Mouse (Mus musculus): ENCODE data around the gene Primpol.
A peak's percentile ranks its signal among the peaks of the same experiment; 100 is the strongest.

Gene Primpol

DNA sequence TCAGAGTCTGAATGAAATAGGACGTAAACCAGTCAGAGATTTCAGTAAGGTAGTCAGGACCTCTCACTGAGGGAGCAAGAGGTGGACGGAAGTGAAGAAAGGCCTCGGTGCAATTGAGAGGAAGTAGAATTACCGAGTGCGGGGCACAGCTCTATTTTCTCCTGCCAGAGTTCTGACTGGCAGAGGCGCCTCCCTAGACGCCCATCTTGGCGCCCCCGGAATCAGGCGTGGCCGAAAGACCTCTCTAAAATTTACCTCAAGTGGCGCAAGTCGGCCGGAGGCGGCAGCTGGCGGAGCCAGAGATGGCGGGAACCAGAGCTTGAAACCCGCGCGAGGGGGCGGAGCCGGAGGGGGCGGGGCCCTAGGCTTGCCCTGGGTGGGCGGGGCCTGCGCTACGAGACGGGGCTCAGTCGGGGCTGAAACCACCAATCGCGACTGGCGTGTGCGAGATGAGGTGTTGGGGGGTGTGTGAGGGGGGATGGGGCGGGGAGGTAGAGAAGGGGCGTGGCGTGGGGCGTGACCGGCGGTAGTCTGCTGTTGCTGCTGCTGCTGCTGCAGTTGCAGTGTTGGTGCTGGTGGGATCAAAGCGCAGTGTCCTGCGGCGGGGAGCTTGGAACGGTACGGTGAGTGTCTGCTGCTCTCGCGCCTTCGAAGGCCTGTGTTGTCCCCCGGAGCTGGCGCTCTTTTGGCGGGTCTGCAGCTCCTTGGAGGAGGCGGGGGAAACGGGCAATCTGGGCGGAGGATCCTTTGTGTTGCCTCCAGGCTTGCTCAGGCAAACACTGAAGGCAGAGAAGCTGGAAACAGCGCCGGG is at the start of gene Primpol, which contains the start of gene Casp3:
TSS of gene Primpol (minus strand) at position 334 of the 811 bp plus-strand sequence.
TSS of gene Casp3 (plus strand) at position 413 of the 811 bp plus-strand sequence.
- peak; percentile 93 for DNase-seq (ENCODE audit: low spot score)

DNA sequence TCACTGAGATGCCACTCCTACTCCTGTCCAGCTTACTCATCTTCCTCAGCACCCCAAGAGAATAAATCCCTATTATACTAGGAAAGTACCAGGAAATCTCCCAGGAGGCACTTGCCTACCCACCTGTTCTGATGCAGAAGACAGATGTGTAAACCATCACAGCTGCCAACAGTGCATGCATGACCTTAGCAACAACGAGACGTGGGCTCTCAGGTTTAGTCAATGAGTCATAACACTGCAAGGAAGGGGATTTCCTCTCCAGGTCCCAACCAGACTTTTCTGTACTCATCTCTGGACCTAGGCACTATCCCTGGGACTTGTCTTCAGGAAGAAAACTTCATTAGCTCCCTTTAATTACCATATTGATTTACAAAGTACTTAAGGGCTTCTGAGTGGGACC is 38.9 kb upstream of the Primpol start:
- DNase-seq (ENCODE audit: low spot score): no peak

DNA sequence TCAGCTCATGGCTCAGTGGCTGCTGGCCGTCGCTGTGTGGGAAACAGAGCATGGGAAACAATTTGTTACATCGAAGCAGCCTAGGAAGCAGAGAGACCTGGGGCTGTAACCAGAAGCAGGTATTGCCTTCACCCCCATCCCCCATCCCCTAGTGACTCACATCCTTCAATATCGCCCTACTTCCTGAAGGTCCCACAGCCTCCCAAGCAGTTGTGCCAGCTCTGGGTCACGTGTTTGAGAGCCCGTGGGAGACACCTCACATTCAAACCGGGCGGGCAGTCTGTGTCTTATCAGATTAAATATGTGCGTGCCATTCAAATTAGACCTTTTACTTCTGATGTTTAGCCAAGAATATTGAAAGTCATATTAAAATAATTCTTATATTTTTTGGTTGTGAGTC is 34.9 kb upstream of the Primpol start:
- no peak for DNase-seq (ENCODE audit: low spot score)

DNA sequence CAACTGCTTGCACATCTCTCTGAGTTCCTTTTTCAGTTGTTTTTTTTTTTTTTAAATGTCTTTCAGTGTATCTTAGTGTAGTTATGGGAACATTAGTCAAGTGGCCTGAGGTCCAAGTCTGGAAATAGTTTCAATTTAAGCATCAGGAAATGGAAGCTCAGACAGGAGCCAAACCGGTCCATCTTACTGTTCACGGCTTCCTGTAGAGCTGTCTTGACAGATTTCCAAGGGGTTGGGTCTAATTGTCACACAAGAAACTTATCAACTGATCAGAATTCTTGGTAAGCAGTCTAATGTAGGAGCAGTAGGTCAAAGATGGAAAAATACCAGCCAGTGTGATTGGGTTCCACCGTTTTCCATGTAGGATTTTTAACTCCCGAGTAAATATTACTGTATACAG is 31.4 kb upstream of the Primpol start:
- DNase-seq (ENCODE audit: low spot score): no peak

DNA sequence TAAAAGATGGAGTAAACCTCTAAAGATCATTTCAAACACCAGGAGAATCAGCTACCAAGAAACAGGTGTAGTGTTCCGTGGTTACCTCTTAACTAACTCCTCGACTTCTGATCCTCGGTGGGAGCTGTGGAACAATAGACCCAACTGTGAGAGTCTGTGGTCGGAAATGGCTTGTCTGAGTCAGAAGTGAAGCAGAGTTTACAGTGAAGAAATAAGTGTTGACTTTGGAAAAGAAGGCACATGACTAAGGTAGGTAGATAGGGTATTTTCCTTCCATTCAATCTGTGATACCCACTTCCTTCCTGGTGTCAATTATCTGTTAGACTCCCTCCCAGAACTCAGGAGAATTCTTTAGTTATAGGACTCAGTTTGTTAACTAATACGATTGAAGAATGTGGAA is 24.3 kb upstream of the Primpol start:
- DNase-seq (ENCODE audit: low spot score): peak; percentile 5

DNA sequence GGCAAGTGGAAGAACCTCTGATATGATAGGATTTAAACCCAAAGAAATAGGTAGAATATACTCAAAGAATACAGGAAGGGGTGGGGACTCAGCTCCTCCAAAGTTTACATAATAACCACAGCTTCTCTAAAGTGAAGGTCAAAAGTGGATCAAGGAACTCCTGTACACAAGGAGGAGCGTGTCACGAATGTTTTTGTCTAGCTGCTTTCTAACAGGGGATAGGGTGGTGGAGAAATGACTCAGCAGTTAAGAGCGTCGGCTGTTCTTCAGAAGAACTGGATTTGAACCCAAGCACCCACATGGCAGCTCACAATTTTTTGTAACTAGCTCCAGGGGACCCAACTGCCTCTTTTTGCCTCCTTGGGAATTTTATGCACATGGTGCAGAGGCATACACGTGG is 22.8 kb upstream of the Primpol start:
- DNase-seq (ENCODE audit: low spot score): no peak

DNA sequence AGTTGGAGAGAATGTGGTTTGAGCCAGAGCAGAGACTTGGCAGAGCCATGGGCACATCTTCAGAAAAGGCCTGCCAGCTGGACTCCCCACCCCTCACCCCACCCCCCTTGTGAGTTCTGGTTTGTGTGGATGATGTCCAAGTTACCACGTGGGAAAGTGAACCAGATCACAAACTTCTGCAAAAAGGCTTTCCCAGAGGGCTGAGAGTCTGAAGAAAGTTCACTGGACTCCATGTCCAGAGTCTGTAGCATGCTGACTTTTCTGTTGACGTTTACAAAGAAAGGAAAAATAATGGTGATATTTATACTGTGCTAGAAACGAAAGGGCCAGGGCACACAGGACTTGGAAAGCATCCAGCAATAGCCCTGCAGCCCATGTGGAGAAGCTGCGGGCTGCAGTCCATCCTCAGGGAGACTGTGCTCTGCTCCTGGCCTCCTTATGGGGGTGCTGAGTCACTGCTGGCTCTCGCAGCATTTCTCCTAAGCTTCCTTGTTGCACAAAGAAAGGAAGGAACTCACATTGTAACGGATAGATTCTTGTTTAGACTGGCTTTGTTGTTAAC is 22.1 kb upstream of the Primpol start:
- DNase-seq (ENCODE audit: low spot score): no peak

DNA sequence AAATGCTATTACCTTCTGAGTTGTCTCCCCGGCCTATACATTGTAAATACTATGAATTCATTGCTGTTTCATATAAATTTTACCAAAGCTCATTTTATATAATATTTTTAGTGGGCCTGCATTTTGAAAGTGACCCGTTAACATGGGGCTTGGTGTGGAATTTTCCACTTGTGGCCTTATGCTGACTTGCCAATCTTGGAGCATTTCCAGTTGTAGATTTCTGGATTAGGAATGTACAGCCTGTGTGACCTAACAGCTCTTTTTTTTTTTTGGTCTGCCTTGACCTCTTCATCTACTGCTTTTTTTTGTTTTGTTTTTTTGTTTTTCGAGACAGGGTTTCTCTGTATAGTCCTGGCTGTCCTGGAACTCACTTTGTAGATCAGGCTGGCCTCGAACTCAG is 13.9 kb upstream of the Primpol start:
- no peak for DNase-seq (ENCODE audit: low spot score)

DNA sequence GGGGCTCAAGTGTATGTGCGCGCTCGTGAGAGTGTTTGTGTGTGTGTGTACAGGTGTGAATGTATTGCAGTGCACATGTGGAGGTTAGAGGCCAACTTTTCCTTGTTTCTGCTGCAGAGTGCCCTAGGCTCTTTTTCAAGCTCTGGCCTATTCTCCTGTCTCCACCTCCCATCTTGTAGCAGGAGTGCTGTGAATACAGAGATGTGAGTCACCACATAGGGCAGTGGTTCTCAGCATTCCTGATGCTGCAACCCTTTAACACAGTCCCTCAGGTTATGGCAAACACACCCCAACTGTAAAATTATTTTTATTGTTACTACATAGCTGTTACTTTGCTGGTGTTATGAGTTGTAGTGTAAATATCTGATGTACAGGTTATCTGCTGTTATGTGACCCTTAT is 13.4 kb upstream of the Primpol start:
- DNase-seq (ENCODE audit: low spot score): no peak

DNA sequence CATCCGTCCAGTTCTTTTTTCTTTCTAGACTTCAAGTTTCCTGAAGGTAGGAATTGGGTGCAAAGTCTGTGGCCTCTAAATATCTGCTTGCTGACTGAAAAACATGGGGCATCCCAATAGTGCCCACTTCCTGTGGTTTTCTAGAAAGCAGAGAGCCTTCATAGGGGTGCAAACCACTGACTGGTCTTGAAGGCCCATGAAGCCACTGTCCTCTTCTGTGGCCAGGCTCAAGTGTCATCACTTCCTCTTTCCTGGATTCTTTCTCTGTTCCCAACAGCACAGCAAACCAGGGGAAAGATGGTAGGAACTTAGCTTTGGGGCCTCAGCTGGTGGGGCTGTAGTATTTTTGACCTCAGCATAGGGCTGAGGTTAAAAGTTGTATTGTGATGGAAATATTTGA is 11.6 kb upstream of the Primpol start:
- DNase-seq (ENCODE audit: low spot score): no peak

DNA sequence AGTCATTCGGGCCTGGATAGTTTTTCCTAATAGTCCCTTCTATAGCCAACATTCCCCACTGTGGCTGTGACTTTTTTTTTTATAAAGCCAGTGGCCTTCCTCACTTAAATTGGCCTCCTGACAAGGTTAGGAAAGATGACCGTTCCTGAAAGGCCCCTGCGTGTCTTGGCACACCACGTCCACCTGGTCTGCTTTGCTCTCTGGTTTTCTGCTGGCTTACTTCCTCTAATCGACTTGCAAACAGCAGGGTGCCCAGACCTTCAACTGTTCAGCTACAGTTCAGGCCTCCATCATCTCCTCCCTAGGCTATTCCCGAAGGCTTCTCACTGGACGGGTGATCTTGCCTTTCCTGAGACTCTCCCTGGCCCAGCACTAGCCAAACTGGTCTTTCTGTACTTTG is 10.9 kb upstream of the Primpol start:
- no peak for DNase-seq (ENCODE audit: low spot score)

DNA sequence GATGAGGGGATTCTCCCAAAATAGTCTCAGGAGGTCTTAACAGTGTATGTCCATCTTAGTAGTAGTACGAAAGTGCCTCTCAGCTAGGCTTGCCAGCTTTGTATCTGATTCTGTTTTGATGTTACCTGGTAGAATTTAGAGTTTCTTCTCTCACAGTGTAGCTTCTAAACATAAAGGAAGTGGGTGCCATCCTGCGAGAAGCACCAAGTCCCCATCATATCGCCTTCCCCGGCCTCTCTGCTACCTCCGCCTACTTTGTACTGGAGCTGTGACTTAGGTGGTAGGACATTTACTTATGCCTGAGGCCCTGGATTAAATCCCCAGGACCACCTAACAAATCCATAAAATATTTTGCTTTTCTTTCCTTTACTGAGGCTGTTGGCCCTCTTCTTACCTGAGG is 9.6 kb upstream of the Primpol start:
- no peak for DNase-seq (ENCODE audit: low spot score)

DNA sequence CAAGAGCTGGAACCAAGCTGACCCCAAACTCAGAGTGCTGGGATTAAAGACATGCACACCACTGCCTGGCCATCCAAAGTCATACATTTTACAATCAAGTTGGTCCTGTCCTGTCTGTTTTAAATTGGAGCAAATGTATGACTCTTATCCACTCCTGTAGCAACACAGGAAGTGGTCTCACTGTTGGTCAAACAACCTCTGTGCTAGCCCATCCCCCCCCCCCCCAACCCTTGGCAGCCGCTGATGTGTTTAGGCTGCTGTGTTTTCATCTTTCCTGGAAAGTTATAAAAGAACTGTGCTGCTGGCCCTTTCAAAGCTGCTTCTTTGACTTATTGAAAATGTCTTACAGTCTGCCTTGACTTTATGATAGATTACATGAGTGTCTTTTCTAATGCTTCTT is 8.2 kb upstream of the Primpol start:
- no peak for DNase-seq (ENCODE audit: low spot score)

DNA sequence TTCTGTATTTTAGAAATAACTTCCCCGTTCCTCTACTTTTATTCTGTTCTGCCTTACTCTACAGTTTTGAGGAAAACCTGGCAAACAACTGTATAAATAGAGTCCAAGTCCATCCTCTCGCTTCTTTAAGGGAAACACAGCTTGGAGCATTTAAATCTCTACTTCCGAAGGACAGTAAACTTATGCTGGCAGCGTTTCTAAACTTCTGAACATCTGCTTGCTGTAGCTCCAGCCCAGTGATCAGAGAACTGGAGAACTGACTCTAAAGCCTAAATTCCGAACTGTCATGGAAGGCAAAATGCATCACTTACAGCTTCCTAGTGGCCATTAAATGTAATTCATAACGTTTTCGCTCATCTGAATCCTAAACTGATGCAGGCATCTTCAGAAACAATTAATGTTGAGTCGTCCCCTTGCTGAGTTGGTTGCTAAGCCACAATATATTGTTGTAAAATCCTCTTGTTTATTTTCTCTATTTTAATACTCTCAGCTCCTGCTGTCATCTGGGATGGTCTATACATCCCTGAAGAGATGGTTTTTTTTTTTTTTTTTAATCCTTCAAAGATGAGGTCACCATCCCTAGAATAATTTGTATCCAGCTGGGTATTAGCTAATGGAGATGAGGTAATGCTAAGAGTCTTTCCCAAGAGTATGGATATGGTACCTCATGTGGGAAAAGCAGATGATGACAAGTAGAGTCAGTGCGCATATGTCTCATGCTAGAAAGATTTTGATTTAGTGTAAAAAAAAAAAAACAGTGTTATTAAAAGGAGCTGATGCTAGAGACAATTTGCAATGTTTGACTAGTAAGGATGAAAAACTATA is 5.6 kb upstream of the Primpol start:
- DNase-seq (ENCODE audit: low spot score): no peak

DNA sequence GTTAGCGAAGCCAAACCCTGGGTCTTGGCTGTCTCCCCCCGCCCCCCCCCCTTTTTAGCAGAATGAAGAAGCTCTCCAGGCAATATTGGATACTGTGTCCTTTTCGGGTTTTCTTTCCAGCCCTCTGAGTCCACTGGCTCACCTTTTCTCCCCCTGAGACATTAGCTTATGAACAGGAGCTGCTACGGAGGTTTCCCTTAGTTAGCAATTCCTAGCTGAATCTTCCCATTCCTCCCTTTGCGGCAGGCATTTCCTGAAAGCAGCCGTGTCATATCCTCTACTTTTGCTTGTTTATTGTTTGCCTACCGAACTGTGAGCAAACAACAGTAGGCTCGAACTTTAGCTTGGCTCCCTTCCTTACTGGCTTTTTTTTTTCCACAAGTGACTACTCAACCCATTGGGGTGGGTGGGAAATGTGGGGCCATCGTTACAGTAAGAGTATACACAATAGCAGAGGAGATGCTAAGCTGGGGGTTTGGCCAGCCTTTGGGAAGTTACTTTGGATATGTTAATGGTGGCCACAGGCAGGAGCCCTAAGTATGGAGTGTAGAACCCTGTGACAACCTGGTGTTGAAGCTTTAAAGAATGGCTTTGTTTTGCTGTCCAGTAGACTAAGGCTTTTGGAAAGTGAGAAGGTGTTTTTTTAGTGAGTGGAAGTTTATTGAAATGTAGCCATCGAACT is 1.8 kb upstream of the Primpol start:
- DNase-seq (ENCODE audit: low spot score): no peak

DNA sequence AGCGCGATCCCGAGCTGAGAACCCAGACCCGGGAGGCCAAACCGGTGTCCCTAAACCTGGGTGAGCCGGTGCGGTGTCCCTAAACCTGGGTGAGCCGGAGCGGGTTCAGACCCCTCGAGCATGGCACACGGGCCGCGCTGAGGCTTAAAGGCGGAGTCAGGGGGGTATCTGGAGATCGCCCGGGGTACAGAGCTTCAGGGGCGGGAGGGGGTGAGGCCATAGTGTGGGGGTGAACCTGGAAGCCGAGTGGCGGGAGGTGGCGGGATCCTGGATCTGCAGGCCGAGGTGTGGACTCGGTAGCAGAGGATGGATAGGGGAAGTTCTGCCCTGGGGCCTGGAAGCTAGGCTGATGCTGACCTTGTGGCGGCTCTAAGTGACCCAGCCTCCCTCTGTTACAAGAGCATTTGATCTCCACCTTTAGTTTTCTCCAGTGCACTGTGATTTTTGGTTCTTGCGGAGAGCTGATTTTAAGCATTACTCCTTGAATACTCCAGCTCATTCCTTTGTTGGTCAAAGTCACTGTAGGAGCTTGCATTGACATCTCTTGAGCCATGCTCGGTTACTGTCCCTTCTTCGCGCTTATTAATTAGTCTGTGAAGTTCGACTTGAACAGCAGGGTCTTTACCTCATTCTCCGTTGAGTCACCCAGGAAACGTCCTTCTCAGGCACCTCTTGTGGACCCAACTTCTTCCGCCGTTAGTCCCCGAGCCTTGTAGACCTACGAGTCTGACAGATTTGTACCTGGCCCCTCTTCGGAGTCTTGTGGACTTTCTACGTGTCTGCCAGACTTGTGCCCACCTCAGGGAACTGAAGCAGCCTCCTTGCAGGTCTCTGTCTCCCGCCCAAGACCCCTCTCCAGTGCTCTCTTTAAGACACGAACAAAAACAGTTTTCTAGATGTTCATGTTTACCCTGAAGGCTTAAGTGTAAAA is 943 bp upstream of the Primpol start:
- peak; percentile 12 for DNase-seq (ENCODE audit: low spot score)

DNA sequence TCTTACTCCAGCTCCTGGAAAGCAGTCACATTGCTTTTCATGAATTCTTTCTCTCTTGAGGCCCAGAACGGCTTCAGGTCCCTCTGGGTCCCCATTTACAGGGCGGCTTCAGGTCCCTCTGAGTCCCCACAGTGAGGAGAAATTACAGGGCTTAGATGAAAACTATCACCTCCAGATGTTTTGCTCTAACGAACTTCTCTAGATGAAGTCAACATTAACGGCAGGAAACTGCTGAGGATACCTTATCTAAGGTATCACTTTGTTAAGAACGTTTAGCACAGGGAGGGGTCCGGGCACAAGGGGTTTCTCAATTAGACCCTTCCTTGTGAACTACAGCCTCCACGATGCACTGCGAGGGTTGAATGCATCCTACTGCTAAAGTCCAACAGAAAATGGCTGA is 1.1 kb downstream of the Primpol start:
- no peak for DNase-seq (ENCODE audit: low spot score)

DNA sequence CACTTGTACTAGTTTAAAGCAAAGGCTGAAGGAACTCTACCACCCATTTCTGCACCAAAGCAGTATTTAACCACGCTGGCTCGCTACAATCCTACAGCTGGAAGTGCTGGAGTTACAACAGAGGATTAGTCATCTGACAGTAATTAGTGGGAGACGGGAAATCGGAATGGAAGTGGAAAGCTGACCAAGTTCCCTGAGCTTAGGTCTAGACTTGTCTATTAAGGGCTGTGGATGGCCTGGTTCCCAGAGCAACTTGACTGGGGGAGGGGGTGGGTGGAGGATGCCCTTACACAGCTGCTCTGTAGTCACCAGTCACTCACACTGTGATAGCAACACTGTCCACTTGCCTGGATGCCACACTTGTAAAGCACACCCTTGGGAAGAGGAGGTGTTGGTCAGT is 3.6 kb downstream of the Primpol start:
- DNase-seq (ENCODE audit: low spot score): no peak

DNA sequence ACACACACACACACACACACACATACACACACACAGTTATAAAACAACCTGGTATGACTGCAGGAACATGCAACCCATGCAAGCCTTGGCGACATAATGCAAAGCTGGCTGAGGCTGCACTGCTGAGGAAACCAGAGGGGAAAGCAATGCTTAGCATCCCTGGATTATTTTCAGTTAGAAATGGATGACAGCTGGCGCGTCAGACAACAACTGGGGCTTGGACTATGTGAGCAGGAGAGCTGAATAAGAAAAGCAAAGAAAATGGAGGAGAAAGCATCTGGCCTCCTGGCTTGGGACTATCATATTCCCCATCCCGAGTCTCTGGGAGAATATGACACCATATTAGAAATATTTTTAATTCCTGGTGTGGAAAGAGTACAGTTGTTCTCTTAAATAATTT is 4.1 kb downstream of the Primpol start:
- DNase-seq (ENCODE audit: low spot score): no peak

DNA sequence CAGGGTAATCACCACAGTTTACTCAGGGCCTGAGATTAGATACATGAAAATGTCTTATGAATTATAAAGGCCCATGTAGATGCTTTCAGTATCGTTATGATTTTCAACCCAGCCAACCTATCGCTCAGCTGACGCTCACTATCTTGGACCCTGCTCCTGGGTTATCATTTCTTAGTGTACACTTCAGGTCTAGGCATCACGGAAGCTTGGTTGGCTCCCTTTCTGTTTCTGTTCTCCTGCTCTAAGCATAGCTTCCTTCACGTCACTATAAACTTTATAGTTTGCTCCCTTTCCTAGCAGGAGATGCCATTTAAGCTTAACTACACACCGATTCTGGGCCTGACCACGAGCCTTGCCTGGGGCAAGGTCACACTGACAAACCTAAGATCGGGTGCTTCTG is 5.5 kb downstream of the Primpol start:
- no peak for DNase-seq (ENCODE audit: low spot score)

DNA sequence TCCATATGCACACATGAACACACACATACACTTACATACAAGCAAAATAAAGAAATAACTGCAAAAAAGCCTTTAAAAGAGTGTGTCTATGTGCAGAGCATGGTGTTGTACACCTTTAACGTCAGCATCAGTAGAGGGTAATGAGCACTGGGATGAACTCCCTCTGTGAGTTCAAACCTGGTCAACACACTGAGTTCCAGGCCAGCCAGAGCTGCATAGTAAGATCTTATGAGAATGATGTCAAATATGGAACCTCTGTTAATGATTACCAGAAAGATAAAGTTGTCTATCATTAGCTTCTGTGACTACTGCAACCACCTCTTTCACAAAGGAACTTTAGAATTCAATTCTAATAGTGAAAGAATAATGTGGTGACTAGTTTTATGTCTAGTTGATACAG is 10.1 kb downstream of the Primpol start:
- DNase-seq (ENCODE audit: low spot score): no peak
